Mouse (Mus musculus): ENCODE data around the gene Ebf1. TPM values are rescaled to one million over a fixed set of nuclear protein-coding genes. Genes with fewer than 3 reads are reported as not detected.

The Ebf1 gene
- total RNA-seq, 2 experiments from 2014 or later = 2.6 to 3.1 TPM

DNA sequence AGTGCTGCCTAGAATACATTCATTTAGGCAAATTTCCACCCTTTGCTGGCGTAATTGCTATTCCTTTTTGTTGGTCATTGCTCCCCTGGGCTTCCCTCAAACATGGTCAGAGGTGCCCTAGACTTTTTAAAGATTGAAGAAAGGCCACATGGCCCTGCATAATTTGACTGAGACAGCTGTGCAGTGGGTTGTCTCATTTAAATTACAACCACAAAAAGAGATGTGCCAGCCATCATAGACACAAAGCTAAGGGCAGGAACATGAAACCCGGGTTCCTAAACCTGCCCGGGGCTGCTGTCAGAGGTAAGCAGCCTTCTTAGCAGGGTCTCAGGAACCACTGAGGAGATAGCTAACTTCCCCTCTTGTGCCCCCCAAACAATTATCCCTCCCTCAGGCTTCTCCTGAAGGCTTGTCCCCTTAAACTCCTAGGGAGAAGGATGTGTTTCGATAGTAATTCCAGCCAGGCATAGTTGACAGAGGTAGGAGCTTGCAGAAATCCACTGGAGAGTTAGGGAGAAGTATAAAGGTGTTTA, 46.6 kb downstream of the Ebf1 start:
- no peak for DNase-seq

DNA sequence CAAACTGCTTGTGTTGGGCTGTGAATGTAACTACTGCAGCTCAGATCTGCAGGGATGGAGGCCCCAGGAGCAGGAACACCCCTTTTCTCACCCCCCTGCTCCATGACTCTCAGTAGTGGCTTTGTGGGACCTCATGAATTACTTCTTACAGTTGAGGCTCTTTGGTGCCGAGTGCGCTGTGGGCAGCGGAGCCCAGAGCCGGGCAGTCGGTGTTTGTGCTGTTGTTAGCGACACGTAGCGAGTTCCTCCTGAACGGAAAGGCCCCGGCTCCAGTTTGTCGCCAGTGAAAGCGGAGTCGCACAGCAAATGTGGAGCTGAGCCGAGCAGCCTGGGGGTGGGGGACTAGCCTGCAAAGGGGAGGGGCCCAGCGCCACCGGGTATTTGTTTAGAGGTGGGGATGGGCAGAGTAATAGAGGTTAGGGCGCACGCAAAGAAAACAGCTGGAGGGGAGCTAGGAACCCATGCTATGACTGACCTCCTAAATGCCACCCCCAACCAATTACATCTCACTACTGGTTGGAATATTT, 48.1 kb downstream of the Ebf1 start:
- DNase-seq = no peak

DNA sequence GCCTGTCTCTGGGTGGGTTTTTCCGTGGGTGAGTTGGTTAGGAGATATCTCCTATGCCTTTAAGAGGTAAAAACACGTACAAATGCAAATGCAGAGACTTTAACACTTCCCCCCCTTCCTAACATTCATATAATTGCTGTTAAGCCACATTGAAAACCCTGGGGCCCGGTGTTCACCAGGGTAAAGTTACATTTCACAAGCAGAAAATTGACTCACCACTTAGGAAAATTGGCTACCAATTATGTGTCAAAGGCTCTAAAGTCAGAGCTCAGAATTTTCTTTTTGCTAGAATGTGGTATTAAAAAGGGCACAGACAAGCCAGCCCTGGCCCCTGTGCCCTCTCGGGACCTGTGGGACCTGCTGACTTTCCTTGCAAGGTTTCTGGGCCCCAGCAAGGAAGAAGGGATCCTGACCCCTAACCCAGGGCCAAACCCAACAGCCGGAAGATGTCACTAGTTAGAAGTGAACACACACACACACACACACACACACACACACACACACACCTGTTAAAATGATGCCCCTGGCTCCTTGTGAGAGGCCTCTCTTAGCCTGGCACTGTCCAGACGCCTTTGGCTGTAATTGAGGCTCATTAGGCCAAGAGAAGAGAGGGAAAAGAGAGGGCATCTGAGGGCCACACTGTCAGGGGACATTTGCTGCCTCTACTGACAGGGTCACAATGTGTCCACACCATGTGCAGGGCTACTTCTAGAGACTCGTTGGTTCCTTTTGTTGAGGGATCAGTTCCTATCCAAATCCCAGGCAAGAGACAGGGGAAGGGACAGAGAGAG, 48.8 kb downstream of the Ebf1 start:
- DNase-seq = no peak

DNA sequence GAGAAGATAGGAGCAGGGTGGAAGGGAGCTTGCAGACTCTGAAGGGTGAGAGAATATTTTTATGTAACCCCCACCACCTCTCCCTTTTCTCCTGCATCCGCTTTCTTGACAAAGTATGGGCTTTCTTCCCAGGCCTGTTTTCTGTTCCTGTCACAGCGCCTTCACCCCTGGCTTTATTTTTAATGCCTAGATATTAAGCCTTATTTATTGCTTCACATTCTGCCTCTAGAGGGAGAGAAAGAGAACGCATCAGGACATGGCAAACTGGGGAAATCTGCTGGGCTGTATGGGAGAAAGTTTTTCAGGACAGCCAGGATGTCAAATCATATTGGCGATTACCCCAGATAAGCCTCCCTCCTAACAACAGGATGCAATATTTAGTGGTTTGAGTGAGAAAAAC, 49.6 kb downstream of the Ebf1 start:
- no peak for DNase-seq

DNA sequence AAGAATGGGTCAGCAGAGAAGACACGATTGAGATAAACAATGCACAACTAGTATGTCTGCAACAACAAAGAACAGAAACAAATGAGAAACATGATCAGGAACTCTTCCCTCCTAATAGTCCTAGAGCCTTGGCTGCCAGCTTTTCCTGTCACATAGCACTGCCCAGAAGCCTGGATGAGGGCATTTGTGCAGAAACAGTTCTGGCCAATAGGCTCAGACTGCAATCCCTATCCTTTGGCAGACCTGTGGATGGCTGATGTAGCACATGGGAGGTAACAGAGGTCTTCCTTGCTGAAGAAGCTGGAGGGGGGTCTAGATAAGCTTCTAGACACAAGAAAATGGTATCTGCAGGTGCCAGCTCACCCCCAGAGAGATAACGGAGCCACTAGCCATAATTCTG, 64.2 kb downstream of the Ebf1 start:
- no peak for DNase-seq

DNA sequence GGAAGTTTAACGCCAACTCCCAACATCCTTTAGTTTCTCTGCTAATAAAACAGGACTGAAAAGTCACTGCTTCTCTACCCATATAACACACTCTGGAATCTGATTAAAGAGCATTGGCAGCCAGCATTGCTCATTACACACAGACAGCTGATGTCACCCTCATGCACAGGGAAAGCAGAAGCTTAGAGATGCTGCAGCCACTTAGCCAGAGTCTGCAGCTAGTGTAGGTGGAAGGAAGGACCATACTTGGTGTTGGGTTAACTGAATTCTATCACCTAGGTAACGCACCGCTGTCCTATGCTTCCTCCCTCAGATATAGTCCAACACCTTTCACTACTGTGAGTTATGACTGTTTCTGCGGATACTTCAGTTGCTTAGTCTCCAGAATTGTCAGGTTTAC, 64.9 kb downstream of the Ebf1 start:
- no peak for DNase-seq

DNA sequence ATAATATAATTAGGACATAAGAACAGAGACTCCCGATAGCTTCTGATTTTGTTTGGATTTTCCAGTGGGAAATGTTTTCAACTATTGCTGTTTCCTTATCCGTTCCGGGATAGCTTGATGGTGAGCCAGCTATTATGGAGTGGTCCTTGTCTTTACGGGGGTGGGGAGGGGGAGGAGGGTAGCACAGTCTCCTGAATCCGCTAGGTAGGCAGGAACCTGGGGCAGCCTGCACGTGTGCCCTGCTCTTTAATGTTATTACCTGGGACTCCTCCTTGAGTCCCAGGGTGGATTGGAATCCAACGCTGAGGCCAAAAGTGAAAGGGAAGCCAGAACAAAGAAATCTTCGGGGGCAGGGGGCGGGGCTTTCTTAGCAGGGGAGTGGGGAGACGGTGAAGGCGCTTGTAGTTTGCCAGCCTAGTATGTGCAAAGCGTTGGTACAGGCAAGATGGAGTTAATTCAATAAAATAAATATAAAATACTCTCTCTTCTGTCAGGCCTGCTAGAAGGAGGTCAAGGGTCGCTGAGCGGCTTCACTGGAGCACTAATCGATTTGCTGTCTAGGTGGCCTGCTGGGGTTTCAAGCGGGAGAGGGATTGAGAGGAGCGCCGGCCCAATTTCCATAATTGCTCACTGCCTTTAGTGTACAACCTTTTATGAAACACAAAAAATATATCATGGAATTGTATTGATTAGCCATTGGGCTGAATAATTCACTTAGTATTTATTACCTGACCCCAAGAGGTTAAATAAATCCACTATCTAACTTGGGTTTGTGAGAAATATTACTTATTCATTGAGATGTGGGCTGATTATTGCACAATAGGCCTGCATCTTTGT, 65.8 kb downstream of the Ebf1 start:
- DNase-seq = no peak

DNA sequence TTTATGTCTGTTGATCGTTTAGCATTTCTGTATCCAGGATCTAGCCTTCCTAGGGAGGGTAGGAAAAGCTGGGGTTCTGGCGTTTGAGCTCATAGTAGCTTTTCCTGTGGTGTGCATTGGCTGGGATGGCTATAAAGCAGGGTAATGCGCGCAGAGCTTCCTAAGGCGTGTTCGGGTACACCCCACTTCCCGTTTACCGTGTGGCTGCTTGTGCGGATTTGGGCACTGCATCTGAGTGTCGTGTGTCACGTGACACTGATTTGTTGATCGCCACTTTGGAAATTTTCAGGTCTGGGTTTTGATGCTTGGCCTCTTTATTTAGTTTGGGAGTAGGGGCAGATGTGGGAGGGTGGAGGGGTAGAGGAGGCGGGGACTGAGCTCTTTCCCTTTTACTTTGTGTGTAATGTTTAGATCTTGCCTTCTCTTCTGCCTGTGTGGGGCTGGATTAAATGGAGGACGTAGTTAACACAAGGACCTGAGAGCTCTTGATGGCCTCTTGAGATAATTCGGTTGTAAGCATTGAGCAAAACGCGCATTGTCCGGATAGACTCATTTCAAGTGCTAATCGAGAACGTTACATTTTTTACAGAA, 67.5 kb downstream of the Ebf1 start:
- DNase-seq = no peak

DNA sequence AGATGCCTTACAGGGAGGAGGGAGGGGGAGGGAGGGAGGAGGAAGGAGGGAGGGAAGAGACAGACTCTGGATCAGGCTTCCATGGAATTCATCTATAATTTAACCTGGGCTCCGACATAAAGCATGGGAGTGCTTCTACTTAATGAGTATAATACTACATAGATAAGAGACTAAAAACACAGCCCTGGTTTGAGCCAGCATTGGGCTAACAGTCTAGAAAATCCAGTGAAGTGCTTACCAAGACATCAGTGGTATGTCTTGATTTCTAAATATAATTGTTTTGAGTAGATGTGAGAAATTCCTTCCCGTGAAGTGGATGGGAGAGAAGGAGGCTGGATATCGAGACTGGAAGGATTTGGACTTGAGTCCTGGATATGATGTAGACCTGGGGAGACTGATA, 68.0 kb downstream of the Ebf1 start:
- no peak for DNase-seq

DNA sequence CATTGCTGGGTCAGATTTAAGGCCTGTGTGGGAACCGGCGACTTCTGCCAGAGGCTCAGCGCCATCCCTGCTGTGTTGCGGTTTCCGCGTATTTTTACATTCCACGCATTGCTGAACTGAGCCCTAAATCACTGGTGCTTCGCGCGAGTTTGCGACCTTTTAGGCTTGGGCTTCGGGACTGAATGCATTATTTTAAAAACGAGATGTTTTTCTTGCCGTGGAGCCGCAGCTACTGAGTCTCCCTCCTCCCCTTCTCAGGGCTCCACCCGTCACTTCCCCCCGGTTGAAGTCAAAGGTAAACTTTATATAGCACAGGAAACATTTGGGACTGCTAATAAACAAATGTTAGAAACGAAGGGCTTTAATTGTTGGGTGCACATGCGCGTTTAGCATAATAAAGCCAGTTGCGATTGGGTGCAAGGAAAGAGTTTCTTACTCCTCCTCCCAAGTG, 68.8 kb downstream of the Ebf1 start:
- DNase-seq = no peak

DNA sequence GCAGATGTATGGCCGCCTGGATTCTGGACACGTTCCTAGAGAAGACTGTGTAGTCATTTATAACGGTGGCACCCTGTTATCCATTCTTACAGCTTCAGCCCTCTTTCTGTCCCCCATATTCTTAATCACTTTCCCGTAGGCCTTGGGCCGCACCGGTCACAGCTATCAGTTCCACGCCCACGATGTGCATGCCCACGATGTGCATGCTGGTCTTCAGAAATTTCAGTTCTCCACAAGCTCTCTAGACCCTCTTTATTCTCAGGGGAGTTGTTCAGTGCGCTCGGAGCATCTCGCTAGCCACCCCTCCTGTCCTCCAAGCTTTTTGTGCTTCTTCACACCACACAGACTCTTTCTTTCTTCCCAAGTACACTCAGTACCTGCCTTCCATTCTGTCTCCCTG, 69.3 kb downstream of the Ebf1 start:
- DNase-seq = no peak

DNA sequence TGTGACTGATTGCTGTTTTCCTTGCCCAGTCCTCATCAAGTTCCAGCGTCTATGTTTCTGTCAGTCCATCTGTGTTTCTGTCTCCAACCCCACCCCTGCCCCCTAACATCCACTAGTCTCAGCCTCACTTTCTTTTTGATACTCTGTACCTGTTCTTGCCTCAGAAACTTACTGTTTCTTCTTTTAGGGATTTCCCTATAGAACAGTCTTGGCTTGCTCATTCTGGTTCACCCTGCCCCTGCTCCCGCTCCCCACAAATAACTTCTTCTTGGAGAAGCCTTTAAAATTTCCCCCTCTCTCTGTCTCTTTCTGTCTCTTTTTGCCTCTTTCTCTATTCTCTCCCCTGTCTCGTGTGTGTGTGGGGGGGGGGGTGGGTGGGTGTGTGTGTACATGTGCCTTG, 71.4 kb downstream of the Ebf1 start:
- DNase-seq = no peak

DNA sequence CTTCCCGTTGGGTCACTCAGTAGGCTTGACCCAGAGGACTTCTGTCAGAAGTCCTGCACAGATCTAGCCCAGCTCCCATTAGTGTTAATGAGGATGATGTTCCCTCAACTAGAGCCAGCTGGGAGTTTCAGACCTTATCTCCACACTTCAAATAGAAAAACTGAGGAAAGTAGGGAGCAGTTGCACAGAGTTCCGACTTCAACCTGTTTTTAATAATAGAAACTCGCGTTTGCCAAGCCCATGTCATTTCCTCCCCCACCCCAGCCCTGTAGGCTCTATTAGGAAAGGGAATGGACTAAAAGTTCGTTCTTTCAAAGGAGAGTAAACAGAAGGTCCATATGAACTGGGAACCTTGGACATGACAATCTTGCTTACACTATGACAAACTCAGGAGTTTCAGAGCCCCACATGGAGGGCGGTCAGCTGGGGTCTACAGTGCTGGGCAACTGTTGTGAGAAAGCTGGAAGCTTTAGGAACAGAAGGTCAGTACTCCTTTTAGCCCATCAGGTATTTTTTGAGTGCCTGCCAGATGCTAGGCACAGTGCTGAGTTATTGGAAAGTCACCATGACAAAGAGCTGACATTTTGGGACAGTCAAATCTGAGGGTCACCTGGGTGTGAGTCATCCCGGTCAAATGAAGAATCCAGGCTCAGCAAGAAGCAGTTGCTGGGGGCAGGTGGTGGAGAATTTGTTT, 72.6 kb downstream of the Ebf1 start:
- DNase-seq = no peak

DNA sequence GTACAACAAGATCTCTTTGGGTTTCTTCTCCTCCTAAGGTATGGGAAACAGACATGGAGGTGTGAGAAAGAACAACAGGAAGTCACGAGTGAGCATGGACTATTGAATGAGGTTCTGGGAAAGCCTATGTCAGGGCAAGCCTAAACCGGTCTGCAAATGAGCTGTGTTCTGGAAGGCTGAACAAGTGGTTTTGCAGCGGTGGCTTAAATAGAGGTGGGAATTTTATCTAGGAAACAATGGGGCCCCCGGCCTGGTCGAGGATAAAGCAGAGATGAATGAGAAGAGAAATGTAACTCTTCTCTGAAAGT, 73.1 kb downstream of the Ebf1 start:
- DNase-seq = no peak

DNA sequence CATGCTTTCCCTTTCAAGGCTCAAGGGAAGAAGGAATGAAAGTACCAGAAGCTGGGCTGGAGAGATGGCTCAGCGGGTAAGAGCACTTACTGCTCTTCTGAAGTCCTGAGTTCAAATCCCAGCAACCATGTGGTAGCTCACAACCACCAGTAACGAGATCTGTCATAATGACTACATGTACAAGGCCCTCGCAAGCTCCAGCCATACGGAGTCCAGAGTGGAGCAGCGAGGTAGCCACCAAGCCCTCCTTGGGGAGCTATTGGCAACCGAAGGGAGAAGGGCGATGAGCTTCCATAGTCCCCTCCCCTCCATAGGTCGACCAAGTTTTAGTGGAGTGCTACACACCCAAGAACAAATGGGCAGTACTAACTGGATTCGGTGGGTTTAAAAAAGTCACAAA, 78.3 kb downstream of the Ebf1 start:
- no peak for DNase-seq

DNA sequence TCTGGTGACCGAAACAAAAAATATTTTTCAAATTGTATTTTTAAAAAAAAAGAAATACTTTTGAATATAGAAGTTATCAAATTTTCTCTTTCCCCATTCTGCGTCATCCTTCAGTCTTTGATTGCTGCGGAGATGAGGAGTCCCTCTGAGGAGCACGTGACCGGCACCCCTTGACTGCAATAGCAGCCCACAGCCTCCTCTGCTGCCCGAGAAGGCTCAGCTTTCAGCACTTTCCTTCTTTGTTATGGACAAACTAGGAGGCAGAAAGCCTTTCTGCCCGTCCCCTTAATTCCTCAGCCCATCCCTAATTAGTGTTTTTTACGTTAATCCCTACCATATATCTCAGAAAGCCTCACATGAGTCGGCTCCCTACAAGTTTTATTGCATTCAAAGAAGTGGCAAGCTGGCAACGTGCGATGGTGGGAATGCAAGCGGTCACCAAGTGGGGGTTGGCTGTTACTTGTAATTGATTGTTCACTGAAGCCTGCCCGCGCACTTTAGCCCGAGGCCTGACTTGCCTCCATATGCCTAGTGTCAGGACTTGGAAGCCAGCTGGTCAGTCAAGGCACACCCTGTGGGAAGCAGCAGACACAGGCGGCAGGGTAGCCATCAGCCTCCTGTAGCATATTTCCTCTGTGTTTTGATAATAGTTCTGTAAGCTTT, 79.6 kb downstream of the Ebf1 start:
- DNase-seq = no peak

DNA sequence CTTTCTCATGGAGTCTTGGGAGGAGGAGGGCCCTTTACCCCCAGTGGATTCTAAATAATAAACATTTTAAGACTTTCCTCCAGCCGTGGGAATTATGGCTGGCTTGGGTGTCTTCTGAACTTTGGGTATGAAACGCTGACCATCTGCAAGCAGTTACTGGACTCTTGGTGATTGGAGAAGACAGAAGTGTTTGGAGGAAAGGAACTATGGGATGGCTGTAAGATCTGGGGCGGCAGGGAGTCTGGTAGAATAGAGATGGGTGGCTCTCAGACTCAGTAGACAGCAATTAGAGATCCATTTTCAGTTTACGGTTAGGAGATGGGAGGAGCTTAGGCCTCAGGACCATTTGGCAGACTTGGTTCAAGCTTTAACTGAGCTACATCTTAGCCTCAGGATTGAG, 83.1 kb downstream of the Ebf1 start:
- DNase-seq = no peak

DNA sequence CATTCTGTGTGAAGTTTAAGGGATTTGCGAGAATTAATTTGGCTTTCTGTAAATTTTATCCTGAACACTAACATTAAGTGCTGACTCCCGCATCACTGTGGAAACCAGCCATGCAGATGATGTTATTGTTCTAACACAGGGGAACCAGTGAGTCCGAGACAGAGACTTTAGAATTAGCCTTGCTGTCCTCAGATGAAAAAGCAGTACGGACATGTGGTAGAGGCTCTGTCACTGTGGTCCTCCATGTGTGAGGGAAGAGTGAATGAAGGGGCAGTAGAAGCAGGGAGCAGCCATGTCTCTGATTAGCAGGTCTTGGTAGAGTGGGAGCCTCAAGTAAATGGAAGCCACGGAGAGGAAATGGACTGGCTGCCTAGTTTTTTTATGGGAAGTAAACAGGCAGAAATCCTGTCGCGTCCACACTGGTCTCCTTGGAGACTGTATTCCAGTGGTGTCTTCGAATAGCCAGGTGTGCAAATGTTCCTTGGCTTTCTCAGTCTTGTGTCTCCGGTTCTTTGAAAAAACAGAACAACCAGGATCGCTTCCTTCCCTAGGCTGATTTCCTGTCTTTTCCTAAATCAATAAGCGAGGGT, 84.2 kb downstream of the Ebf1 start:
- DNase-seq = no peak

DNA sequence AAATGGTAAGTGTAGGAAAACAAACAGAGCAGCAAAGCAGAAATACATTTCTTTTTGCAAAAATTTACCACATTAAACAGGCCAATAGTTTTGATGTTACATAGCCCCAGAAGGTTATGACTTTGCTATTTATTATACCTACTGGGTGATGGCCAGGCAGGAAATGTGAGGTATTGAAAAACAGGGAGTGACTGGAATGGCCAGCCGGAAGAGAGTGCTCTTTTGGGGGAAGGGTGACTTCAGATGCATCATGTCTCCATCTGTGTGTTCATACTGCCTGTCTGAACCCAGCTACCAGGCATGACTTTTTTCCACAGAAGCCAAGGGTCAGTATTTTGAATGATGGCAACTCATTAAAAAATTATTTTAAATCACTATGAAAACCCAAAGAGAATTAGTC, 84.7 kb downstream of the Ebf1 start:
- no peak for DNase-seq

DNA sequence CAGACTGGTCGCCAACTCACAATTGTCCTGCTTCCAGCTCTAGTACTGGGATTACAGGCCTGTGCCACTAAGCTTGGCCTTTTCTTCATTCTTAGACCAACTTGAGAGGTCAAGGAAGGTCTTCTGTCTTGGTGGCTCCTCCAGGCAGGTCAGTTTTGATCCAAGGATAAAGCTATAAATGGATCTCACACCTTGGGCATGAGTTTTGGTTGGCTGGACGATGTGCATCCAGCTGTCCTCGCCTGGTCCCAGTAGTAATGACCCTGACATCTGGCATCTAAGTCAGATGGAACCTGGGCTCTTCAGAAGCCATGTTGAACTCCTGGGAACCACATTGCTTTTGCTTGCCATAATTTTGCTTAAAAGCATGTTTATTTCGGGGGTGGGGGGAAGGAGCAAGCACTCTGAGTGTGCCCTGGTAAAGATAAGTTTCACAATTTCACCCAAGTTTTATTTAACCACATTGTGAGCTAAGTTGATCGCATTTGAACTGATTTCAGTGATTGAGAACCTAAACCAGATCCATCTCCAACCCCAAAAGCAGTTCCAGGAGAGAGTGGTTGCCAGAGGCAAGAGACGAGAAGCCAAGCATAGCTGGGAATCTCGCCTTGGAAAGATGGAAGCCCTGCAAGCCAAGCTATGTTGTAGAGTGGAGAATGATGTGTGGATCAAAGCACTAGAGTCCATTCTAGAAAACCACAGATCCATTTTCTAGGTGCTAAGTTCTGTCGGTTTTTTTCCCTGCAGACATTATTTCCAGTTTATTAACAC, 85.8 kb downstream of the Ebf1 start:
- DNase-seq = no peak

DNA sequence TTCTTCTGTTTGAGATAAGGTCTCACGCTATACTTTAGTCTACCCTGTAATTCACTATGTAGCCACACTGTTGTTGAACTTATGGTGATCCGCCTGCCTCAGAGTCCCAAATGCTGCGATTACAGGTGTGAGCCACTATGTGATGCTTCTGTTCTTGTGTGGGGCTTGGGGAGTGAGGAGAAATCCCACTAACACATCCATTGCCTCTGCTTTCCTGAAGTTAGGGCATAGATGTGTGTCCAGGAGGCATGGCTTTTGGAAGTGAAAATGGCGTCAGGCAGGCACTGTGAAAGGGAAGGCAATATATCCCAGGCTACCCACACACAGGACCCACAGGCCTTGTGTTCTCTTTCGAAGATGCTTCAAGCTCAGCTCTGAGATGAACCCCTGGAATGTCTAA, 86.8 kb downstream of the Ebf1 start:
- DNase-seq = no peak
